Mouse (Mus musculus) right cerebral cortex, postnatal 4 days (tissue): ENCODE results near the gene Slc9a3r2.
"Not testable (repeated sequence)": the region's sequence is repeated elsewhere in the genome, so short reads cannot be mapped to it uniquely, and the experiment has no call there.

Source experiments
- DNase-seq: peaks from one replicate; pipeline ENCODE4 v3.0.0-alpha.2; 2022

The Slc9a3r2 gene

GRCm38 (mm10) chr17:24667011-24667410 is 16.9 kb upstream of the Slc9a3r2 start:
- DNase-seq = not testable (repeated sequence)

GRCm38 (mm10) chr17:24658017-24658758 is 8.1 kb upstream of the Slc9a3r2 start, which contains the start of gene Npw:
TSS of gene Npw (minus strand) at chr17:24658457.
- DNase-seq = no peak

GRCm38 (mm10) chr17:24654969-24655368 is 4.8 kb upstream of the Slc9a3r2 start:
- DNase-seq = no peak

- DNase-seq = peak; percentile 69
These were observed 4.0 kb upstream of the Slc9a3r2 start for GRCm38 (mm10) chr17:24653967-24654710.

- DNase-seq = no peak
These were observed 1.7 kb upstream of the Slc9a3r2 start for GRCm38 (mm10) chr17:24651835-24652234.

GRCm38 (mm10) chr17:24650766-24651165 is 639 bp upstream of the Slc9a3r2 start:
- no peak for DNase-seq

- DNase-seq = peak; percentile 30
These were observed 502 bp downstream of the Slc9a3r2 start for GRCm38 (mm10) chr17:24649581-24650069.

GRCm38 (mm10) chr17:24648731-24649377 is 1.3 kb downstream of the Slc9a3r2 start:
- DNase-seq = no peak

- DNase-seq = no peak
These were observed 2.6 kb downstream of the Slc9a3r2 start for GRCm38 (mm10) chr17:24647493-24647892.

- no peak for DNase-seq
These were observed 3.7 kb downstream of the Slc9a3r2 start for GRCm38 (mm10) chr17:24646381-24646780.

GRCm38 (mm10) chr17:24645916-24646315 is 4.2 kb downstream of the Slc9a3r2 start:
- no peak for DNase-seq

GRCm38 (mm10) chr17:24644875-24645721 is 5.0 kb downstream of the Slc9a3r2 start:
- DNase-seq = no peak

GRCm38 (mm10) chr17:24644030-24644715 is 6.0 kb downstream of the Slc9a3r2 start:
- no peak for DNase-seq

GRCm38 (mm10) chr17:24642791-24643343 is 7.3 kb downstream of the Slc9a3r2 start:
- DNase-seq = no peak

- no peak for DNase-seq
These were observed 8.2 kb downstream of the Slc9a3r2 start for GRCm38 (mm10) chr17:24641944-24642343.

- no peak for DNase-seq
These were observed 9.5 kb downstream of the Slc9a3r2 start for GRCm38 (mm10) chr17:24640581-24640980.

- no peak for DNase-seq
These were observed 10.0 kb downstream of the Slc9a3r2 start for GRCm38 (mm10) chr17:24640119-24640518.

- DNase-seq = no peak
These were observed 10.5 kb downstream of the Slc9a3r2 start for GRCm38 (mm10) chr17:24639571-24639988.

GRCm38 (mm10) chr17:24638840-24639239 is 11.3 kb downstream of the Slc9a3r2 start:
- DNase-seq = no peak

GRCm38 (mm10) chr17:24638214-24638613 is 11.9 kb downstream of the Slc9a3r2 start:
- DNase-seq = no peak

- no peak for DNase-seq
These were observed 13.2 kb downstream of the Slc9a3r2 start for GRCm38 (mm10) chr17:24636781-24637481.
